Mouse (Mus musculus) urinary bladder, postnatal 4 days (tissue): ENCODE measurements at regions not wholly inside any gene's neighbourhood (a gene's known extent, or its start where the extent isn't known, plus 50 kb on each side); places are given as distances from the start of the nearest gene placed in this dataset.

Experiments used
- DNase-seq, 2 experiments: peaks; one replicate each; pipeline ENCODE4 v3.0.0; 2021 to 2022; ENCODE audit warnings: low spot score in 2 of 2

GRCm38 (mm10) chr9:13978842-13979241, 151.3 kb downstream of the Fam76b start:
- DNase-seq = no peak

- DNase-seq = no peak
These were observed 160.0 kb downstream of the Fam76b start for GRCm38 (mm10) chr9:13987486-13987885.

GRCm38 (mm10) chr9:13988901-13989300, 161.4 kb downstream of the Fam76b start:
- no peak for DNase-seq

GRCm38 (mm10) chr9:13990960-13991359, 163.4 kb downstream of the Fam76b start:
- DNase-seq = no peak

GRCm38 (mm10) chr9:13992728-13993127, 165.2 kb downstream of the Fam76b start:
- no peak for DNase-seq

- no peak for DNase-seq
These were observed 171.8 kb downstream of the Fam76b start for GRCm38 (mm10) chr9:13999358-13999757.

GRCm38 (mm10) chr9:14001517-14001916, 174.0 kb downstream of the Fam76b start:
- DNase-seq = no peak

GRCm38 (mm10) chr9:14002236-14002635, 174.7 kb downstream of the Fam76b start:
- no peak for DNase-seq

GRCm38 (mm10) chr9:14003163-14003562, 175.6 kb downstream of the Fam76b start:
- DNase-seq = no peak

- no peak for DNase-seq
These were observed 178.9 kb downstream of the Fam76b start for GRCm38 (mm10) chr9:14006233-14006984.

- DNase-seq = no peak
These were observed 181.9 kb downstream of the Fam76b start for GRCm38 (mm10) chr9:14009451-14009850.

- no peak for DNase-seq
These were observed 182.9 kb downstream of the Fam76b start for GRCm38 (mm10) chr9:14010261-14010949.

- peak in 1 of 2 experiments; percentile 13 for DNase-seq
These were observed 196.7 kb downstream of the Fam76b start for GRCm38 (mm10) chr9:14024216-14024615.

- DNase-seq = peak in 1 of 2 experiments; percentile 16
These were observed 197.2 kb downstream of the Fam76b start for GRCm38 (mm10) chr9:14024701-14025100.

- DNase-seq = peak in 1 of 2 experiments; percentile 5
These were observed 200.5 kb downstream of the Fam76b start for GRCm38 (mm10) chr9:14028056-14028455.

GRCm38 (mm10) chr9:14031358-14032047, 204.0 kb downstream of the Fam76b start:
- DNase-seq = no peak

- DNase-seq = no peak
These were observed 204.5 kb downstream of the Fam76b start for GRCm38 (mm10) chr9:14032048-14032362.

- DNase-seq = no peak
These were observed 208.0 kb downstream of the Fam76b start for GRCm38 (mm10) chr9:14035526-14035925.

- peak in 1 of 2 experiments; percentile 9 for DNase-seq
These were observed 214.5 kb downstream of the Fam76b start for GRCm38 (mm10) chr9:14041900-14042435.

- no peak for DNase-seq
These were observed 220.7 kb downstream of the Fam76b start for GRCm38 (mm10) chr9:14048224-14048623.

- DNase-seq = no peak
These were observed 221.2 kb upstream of the Sesn3 start for GRCm38 (mm10) chr9:14053704-14054103.

- no peak for DNase-seq
These were observed 218.3 kb upstream of the Sesn3 start for GRCm38 (mm10) chr9:14056410-14057172.
